Comparison of ENCODE assay signal across 17 mouse cellular contexts in genomic region chr6:5808008-5808421, GRCm38 (mm10).
DNase-seq lines count a peak whose midpoint lies in the region; ATAC-seq and TF ChIP-seq lines count a peak whose summit lies in the region.
"Had no signal": no experiment of that assay in that cellular context is flagged by ENCODE, and none has a peak within 500 bp of the region (broad histone marks: within the 10 kb centered on the region; RNA-seq: fewer than 3 reads in every experiment).

No protein-coding gene starts in this region.

- no peaks in the 10 kb centered on the region for H3K9me3 ChIP-seq in heart, embryonic 14.5 days (ENCODE audit: control insufficient read depth, low read length)
- no peaks in the 10 kb centered on the region for H3K9me3 ChIP-seq in lung, embryonic 15.5 days
- no peaks in the 10 kb centered on the region for H3K9me3 ChIP-seq in intestine, embryonic 15.5 days
- H3K9me3 ChIP-seq in limb, embryonic 13.5 days = no peaks in the 10 kb centered on the region
- H3K9me3 ChIP-seq: forebrain, embryonic 10.5 days; liver, embryonic 13.5 days; midbrain, embryonic 13.5 days had no signal

- peak overlapping the region; percentile 23 for H3K4me2 ChIP-seq in heart, embryonic 14.5 days (ENCODE audit: low read length)
- H3K4me2 ChIP-seq in lung, embryonic 15.5 days = peak overlapping the region; percentile 18; the same call in 1 of the 2 replicates
- no peak overlapping the region for H3K4me2 ChIP-seq in intestine, embryonic 15.5 days (replicated peaks)
- peak overlapping the region; percentile 19; the same call in 1 of the 2 replicates for H3K4me2 ChIP-seq in limb, embryonic 13.5 days (replicated peaks)
- H3K4me2 ChIP-seq: liver, embryonic 13.5 days; midbrain, embryonic 13.5 days had no signal

- no peak for ATAC-seq in heart, embryonic 14.5 days (ENCODE audit: insufficient number of reproducible peaks, insufficient read depth, low FRiP score, low read depth)
- peak; percentile 87 for ATAC-seq in lung, embryonic 15.5 days (ENCODE audit: borderline replicate concordance, extremely low read depth, low FRiP score, low TSS enrichment)
- ATAC-seq in intestine, embryonic 15.5 days = peak; percentile 51
- peak; percentile 85 for ATAC-seq in limb, embryonic 13.5 days (ENCODE audit: low FRiP score, low read depth)
- ATAC-seq: midbrain, embryonic 13.5 days had no signal

- H3K27me3 ChIP-seq in heart, embryonic 14.5 days (ENCODE audit: control insufficient read depth, insufficient read depth, low read length) = no peaks in the 10 kb centered on the region
- H3K27me3 ChIP-seq in lung, embryonic 15.5 days = peaks cover 19% of the 10 kb centered on the region
- no peaks in the 10 kb centered on the region for H3K27me3 ChIP-seq in intestine, embryonic 15.5 days (replicated peaks)
- no peaks in the 10 kb centered on the region for H3K27me3 ChIP-seq in limb, embryonic 13.5 days
- H3K27me3 ChIP-seq: liver, embryonic 13.5 days; midbrain, embryonic 13.5 days had no signal

- no peak overlapping the region for H3K4me3 ChIP-seq in heart, embryonic 14.5 days (ENCODE audit: control insufficient read depth in 1 of 2, insufficient read depth in 1 of 2, low read depth in 1 of 2, low read length in 2 of 2)
- no peak overlapping the region for H3K4me3 ChIP-seq in lung, embryonic 15.5 days
- H3K4me3 ChIP-seq in lung, adult 2 months (replicated peaks; ENCODE audit: extremely low read depth, low read depth, low read length) = no peak overlapping the region
- no peak overlapping the region for H3K4me3 ChIP-seq in intestine, embryonic 15.5 days (replicated peaks)
- H3K4me3 ChIP-seq in limb, embryonic 13.5 days = no peak overlapping the region
- H3K4me3 ChIP-seq: forebrain, embryonic 10.5 days; liver, embryonic 13.5 days; midbrain, embryonic 13.5 days had no signal

- peaks cover 4 to 15% of the 10 kb centered on the region in 2 experiments; a peak in 3 of 4 replicates for H3K4me1 ChIP-seq in heart, embryonic 14.5 days (ENCODE audit: control insufficient read depth in 2 of 2, insufficient read depth in 2 of 2, low read length in 2 of 2)
- H3K4me1 ChIP-seq in lung, embryonic 15.5 days = peaks cover 12% of the 10 kb centered on the region
- no peaks in the 10 kb centered on the region for H3K4me1 ChIP-seq in lung, adult 2 months (ENCODE audit: control insufficient read depth, insufficient read depth, low read length)
- H3K4me1 ChIP-seq in intestine, embryonic 15.5 days (replicated peaks) = 0 out of 2 replicates have a peak, but pooled peaks cover 2% of the 10 kb centered on the region
- peaks cover 24% of the 10 kb centered on the region for H3K4me1 ChIP-seq in limb, embryonic 13.5 days
- H3K4me1 ChIP-seq: forebrain, embryonic 10.5 days; liver, embryonic 13.5 days; midbrain, embryonic 13.5 days had no signal

- no peak for TF ChIP-seq CTCF in lung, adult 2 months (IDR thresholded peaks at IDR 0.05; ENCODE audit: insufficient read depth, low read length)

- DNase-seq in heart, adult 8-10 months (ENCODE audit: low spot score) = no peak
- DNase-seq in lung, adult 2 months = no peak
- DNase-seq in frontal cortex, postnatal 10 days (ENCODE audit: low spot score in 2 of 2) = no peak
- DNase-seq in right cerebral cortex, postnatal 14 days = no peak
- DNase-seq: adrenal gland, postnatal 25 days; cerebellum, adult 11 months; cerebellum, postnatal 10 days; heart, postnatal 10 days; kidney, postnatal 25 days; liver, embryonic 13.5 days; thymus, postnatal 36 days had no signal

- no peaks in the 10 kb centered on the region for H3K36me3 ChIP-seq in heart, embryonic 14.5 days (ENCODE audit: control insufficient read depth, insufficient read depth, low read length)
- no peaks in the 10 kb centered on the region for H3K36me3 ChIP-seq in lung, embryonic 15.5 days
- no peaks in the 10 kb centered on the region for H3K36me3 ChIP-seq in intestine, embryonic 15.5 days
- no peaks in the 10 kb centered on the region for H3K36me3 ChIP-seq in limb, embryonic 13.5 days
- H3K36me3 ChIP-seq: forebrain, embryonic 10.5 days; liver, embryonic 13.5 days; midbrain, embryonic 13.5 days had no signal

- no peak for TF ChIP-seq POLR2A in lung, adult 2 months (IDR thresholded peaks at IDR 0.05; ENCODE audit: borderline replicate concordance, extremely low read depth, low read depth, low read length)

- no peak overlapping the region for H3K27ac ChIP-seq in heart, embryonic 14.5 days (replicated peaks in 1 of 2; ENCODE audit: control insufficient read depth in 1 of 2, insufficient read depth in 1 of 2, low read depth in 2 of 2, low read length in 2 of 2)
- H3K27ac ChIP-seq in lung, embryonic 15.5 days = no peak overlapping the region
- H3K27ac ChIP-seq in intestine, embryonic 15.5 days = no peak overlapping the region
- H3K27ac ChIP-seq in limb, embryonic 13.5 days = 0 out of 2 replicates have a peak overlapping the region, but pooled peaks have one; percentile 23
- H3K27ac ChIP-seq: forebrain, embryonic 10.5 days; liver, embryonic 13.5 days; midbrain, embryonic 13.5 days had no signal

- H3K9ac ChIP-seq in heart, embryonic 14.5 days (ENCODE audit: low read length) = no peak overlapping the region
- no peak overlapping the region for H3K9ac ChIP-seq in lung, embryonic 15.5 days
- no peak overlapping the region for H3K9ac ChIP-seq in intestine, embryonic 15.5 days
- no peak overlapping the region for H3K9ac ChIP-seq in limb, embryonic 13.5 days
- H3K9ac ChIP-seq: liver, embryonic 13.5 days; midbrain, embryonic 13.5 days had no signal

- WGBS in heart, embryonic 14.5 days = 27% methylated on average over 3 of the region's 3 CpGs
- 29% methylated on average over 3 of the region's 3 CpGs for WGBS in lung, embryonic 15.5 days
- 51% methylated on average over 3 of the region's 3 CpGs for WGBS in lung, adult 2 months
- WGBS in intestine, embryonic 15.5 days = 37% methylated on average over 3 of the region's 3 CpGs
- WGBS in limb, embryonic 13.5 days = 11% methylated on average over 3 of the region's 3 CpGs
